Mouse (Mus musculus) testis, adult 2 months (tissue): ENCODE data around the gene Ptprd. TPM values are rescaled to one million over a fixed set of nuclear protein-coding genes. Genes with fewer than 3 reads are reported as not detected.
A peak's percentile ranks its signal among the peaks of the same experiment; 100 is the strongest.

Experiments
- H3K27ac ChIP-seq: fragments of 200-500 bp; 2 replicates; pipeline ENCODE4 v1.5.1; 2012; ENCODE audit warnings: low read depth, low read length; ENCODE audit not compliant: control insufficient read depth, insufficient read depth
- H3K27me3 ChIP-seq: fragments of 200-500 bp; 2 replicates; pipeline ENCODE4 v1.6.1; 2012; ENCODE audit warnings: mild to moderate bottlenecking, low read length, moderate library complexity; ENCODE audit not compliant: control insufficient read depth, insufficient read depth
- H3K36me3 ChIP-seq: fragments of 200-500 bp; 2 replicates; pipeline ENCODE4 v1.6.1; 2012; ENCODE audit warnings: mild to moderate bottlenecking, low read length; ENCODE audit not compliant: control insufficient read depth, insufficient read depth
- H3K4me1 ChIP-seq: fragments of 200-500 bp; 2 replicates; pipeline ENCODE4 v1.6.1; 2012; ENCODE audit warnings: low read length; ENCODE audit not compliant: control insufficient read depth, insufficient read depth
- H3K4me3 ChIP-seq: fragments of 200-500 bp; 2 replicates; pipeline ENCODE4 v1.5.1; 2012; ENCODE audit warnings: low read depth, mild to moderate bottlenecking, low read length, moderate library complexity, mixed read lengths; ENCODE audit not compliant: control insufficient read depth
- CTCF ChIP-seq: fragments of 200-500 bp; IDR thresholded peaks from 2 replicates; pipeline ENCODE4 v1.5.1; 2012; ENCODE audit warnings: low read depth, mild to moderate bottlenecking, inconsistent platforms, low read length, moderate library complexity; ENCODE audit not compliant: control insufficient read depth, insufficient read depth, insufficient replicate concordance
- POLR2A ChIP-seq: fragments of 200-500 bp; IDR thresholded peaks from 2 replicates; pipeline ENCODE4 v1.6.1; 2012; ENCODE audit warnings: low read depth, mild to moderate bottlenecking, inconsistent platforms, low read length, moderate library complexity; ENCODE audit not compliant: control insufficient read depth
- polyA plus RNA-seq: library from polyadenylated mRNA; depleted of rRNA; stranded (reverse); fragments of >200 nt; gene quantifications from 2 replicates; pipeline ENCODE4 v1.2.3, GENCODE M21; 2012

Gene Ptprd
- polyA plus RNA-seq, 1 experiment = 3.4 TPM

DNA sequence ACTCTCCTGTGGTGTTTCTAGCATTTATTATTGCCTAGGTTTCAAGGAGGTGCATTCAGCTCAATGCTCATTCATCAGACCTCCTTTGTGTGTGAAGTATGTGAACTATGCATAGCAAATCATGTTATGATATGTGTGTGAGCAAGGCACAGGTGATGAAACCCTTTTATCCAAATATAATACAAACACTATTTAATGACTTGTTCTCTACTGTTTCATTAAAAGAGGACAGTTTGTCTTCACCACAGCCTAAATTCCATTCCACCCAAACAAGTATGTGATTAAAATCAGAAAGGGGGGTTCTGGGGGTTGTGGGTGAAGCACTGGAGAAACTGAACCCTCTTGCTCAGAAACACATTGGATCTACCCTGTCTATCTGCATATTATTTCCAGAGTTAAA lies 1752.1 kb downstream of the Ptprd start:
- Histone ChIP-seq H3K27ac (no peak overlapping the region), H3K4me3 (no peak overlapping the region), H3K4me1 (no peaks in the 10 kb centered on the region), H3K27me3 (no peaks in the 10 kb centered on the region), H3K36me3 (no peaks in the 10 kb centered on the region)
- TF ChIP-seq CTCF = no peak

- Histone ChIP-seq H3K4me3 (no peak overlapping the region), H3K36me3 (no peaks in the 10 kb centered on the region), H3K27ac (no peak overlapping the region), H3K27me3 (no peaks in the 10 kb centered on the region), H3K4me1 (peaks cover 11% of the 10 kb centered on the region)
- TF ChIP-seq POLR2A = no peak
- no peak for TF ChIP-seq CTCF
Observed at GRCm38 (mm10) chr4:76452286-76452685, 1759.5 kb downstream of the Ptprd start.

- TF ChIP-seq CTCF = no peak
- TF ChIP-seq POLR2A = no peak
- Histone ChIP-seq H3K27me3 (no peaks in the 10 kb centered on the region), H3K27ac (0 out of 2 replicates have a peak overlapping the region, but pooled peaks have one; percentile 16), H3K36me3 (no peaks in the 10 kb centered on the region), H3K4me3 (no peak overlapping the region; the same call in 1 of the 2 replicates), H3K4me1 (peaks cover 11% of the 10 kb centered on the region)
Observed at GRCm38 (mm10) chr4:76451019-76451552, 1760.7 kb downstream of the Ptprd start.

DNA sequence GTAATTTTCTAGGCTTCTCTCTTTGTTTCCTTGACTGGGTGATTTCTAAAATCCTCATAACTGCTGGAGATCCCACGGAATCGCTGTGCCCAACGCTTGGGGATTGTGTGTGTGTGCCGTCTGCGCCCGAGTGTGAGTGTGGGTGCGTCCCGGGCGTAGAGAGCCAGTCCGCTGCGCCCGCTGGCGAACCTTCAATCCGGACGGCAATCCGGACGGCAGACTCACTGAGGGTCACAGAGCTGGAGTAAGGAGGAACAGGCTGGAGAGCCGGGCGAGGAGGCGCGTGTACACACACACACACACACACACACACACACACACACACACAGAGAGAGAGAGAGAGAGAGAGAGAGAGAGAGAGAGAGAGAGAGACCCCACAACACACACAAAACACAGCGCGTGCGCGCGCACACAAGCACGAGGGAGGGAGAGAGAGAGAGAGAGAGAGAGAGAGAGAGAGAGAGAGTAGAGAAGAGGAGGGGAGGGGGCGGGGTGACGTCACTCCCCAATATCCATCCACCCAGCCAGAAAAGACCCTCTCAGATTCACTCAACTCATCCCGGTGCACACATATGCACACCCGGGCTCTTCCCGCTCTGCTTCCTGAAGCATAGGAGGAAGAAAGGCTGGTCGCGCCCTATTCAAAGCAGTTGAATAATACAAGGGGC lies 1761.3 kb downstream of the Ptprd start:
- peak overlapping the region; percentile 15 for H3K27ac ChIP-seq
- no peaks in the 10 kb centered on the region for H3K36me3 ChIP-seq
- TF ChIP-seq CTCF = no peak
- TF ChIP-seq POLR2A = no peak
- no peaks in the 10 kb centered on the region for H3K27me3 ChIP-seq
- peak overlapping the region; percentile 86 for H3K4me3 ChIP-seq
- peaks cover 11% of the 10 kb centered on the region for H3K4me1 ChIP-seq

GRCm38 (mm10) chr4:76449466-76450350 lies 1762.1 kb downstream of the Ptprd start:
- H3K4me1 ChIP-seq = peaks cover 11% of the 10 kb centered on the region
- peak overlapping the region; percentile 86 for H3K4me3 ChIP-seq
- peak overlapping the region; percentile 40 for H3K27ac ChIP-seq
- TF ChIP-seq CTCF (no peak), POLR2A (no peak)
- H3K27me3 ChIP-seq = no peaks in the 10 kb centered on the region
- no peaks in the 10 kb centered on the region for H3K36me3 ChIP-seq

GRCm38 (mm10) chr4:76448678-76449465 lies 1762.9 kb downstream of the Ptprd start:
- H3K27me3 ChIP-seq = no peaks in the 10 kb centered on the region
- peak overlapping the region; percentile 86 for H3K4me3 ChIP-seq
- no peaks in the 10 kb centered on the region for H3K36me3 ChIP-seq
- H3K4me1 ChIP-seq = peaks cover 11% of the 10 kb centered on the region
- TF ChIP-seq CTCF (no peak), POLR2A (no peak)
- H3K27ac ChIP-seq = peak overlapping the region; percentile 40
